Mouse (Mus musculus) erythroblast, adult 5-6 weeks (primary cell): ENCODE measurements around the gene Spred2. TPM values are rescaled to one million over a fixed set of nuclear protein-coding genes. Genes with fewer than 3 reads are reported as not detected.

ENCODE experiments used
- ATAC-seq: replicated peaks from 2 replicates; pipeline ENCODE4 v1.8.0; 2016; ENCODE audit warnings: moderate number of reproducible peaks, mild to moderate bottlenecking, moderate TSS enrichment, inconsistent platforms; ENCODE audit not compliant: poor library complexity, low FRiP score, severe bottlenecking
- total RNA-seq, 2 experiments: library from RNA; stranded (forward) in 1 of 2; stranded (reverse) in 1 of 2; fragments of 150-400 nt in 1 of 2; fragments of 200-764, 138-1000 nt in 1 of 2; gene quantifications; 2 replicates each; pipeline versions ENCODE4 v1.2.3 to v1.2.4; 2015 to 2017; ENCODE audit warnings: low replicate concordance in 2 of 2

The Spred2 gene
- total RNA-seq, 2 experiments from 2014 or later, result 2.1 to 4.4 TPM

- ATAC-seq, result no peak
Measured at GRCm38 (mm10) chr11:19949725-19950124, 25.6 kb downstream of the Spred2 start.

GRCm38 (mm10) chr11:19950169-19950568, 26.0 kb downstream of the Spred2 start:
- no peak for ATAC-seq

DNA sequence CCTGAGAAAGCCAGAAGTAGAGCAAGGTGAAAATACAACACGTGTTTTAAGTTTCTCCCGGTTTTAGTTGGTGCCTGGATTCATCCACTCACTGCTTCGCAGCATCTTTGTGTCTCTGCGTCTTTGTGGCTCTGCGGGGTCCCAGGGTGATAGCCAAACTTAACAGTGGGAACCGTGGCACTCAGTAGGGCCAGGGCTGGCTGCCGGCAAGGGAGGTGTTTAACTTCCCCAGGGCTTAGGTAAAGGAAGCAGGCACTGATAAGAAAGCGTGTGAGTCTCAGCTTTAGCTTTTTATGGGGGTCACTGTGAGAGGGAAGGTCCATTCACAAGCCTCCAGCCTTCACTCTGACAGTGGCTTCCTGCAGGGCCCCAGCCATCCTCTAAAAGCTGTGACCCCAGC, 28.8 kb downstream of the Spred2 start:
- no peak for ATAC-seq

DNA sequence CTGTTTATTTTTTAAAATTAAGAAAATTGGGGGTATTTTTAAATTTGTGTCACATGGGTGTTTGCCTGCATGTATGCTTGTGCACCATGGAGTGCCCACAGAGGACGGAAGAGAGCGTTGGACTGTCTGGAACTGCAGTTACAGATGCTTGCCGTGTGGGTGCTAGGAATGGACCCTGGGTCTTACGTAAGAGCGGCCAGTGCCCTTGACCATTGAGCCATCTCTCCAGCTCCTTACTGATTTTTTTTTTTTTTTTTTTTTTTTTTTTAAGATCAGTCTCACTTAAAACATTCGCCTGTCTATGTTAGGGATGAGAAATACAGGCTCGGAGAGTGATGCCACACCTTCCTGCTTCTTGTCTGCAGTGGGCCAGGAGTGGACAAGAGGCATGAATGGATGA, 29.7 kb downstream of the Spred2 start:
- no peak for ATAC-seq

GRCm38 (mm10) chr11:19955069-19955468, 30.9 kb downstream of the Spred2 start:
- ATAC-seq, result no peak

- ATAC-seq, result no peak
Measured at GRCm38 (mm10) chr11:19955701-19956100, 31.5 kb downstream of the Spred2 start.

GRCm38 (mm10) chr11:19959006-19959405, 34.8 kb downstream of the Spred2 start:
- no peak for ATAC-seq

DNA sequence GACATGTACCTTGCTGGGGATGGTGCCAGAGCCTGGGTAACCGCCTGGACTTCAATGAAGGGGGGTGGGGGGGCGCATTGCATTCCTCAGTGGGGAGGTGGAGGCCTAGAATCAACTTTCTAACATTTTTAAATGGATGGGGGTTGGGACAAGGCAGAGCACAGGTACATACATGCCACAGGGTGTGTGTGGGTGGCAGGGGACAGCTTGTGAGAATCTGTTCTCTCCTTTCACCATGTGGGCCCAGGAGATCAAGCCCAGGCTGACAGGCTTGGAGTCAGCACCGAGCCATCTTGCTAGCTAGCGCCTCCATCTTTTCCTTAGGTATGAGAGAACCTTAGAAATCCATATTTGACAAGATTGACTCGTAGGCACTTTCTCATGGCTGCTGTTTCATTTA, 35.7 kb downstream of the Spred2 start:
- ATAC-seq, result no peak

GRCm38 (mm10) chr11:19960541-19960940, 36.4 kb downstream of the Spred2 start:
- no peak for ATAC-seq

GRCm38 (mm10) chr11:19961088-19961487, 36.9 kb downstream of the Spred2 start:
- ATAC-seq, result no peak

GRCm38 (mm10) chr11:19961766-19962365, 37.7 kb downstream of the Spred2 start:
- ATAC-seq, result no peak

- ATAC-seq, result 0 out of 2 replicates have a peak, but pooled peaks have one; percentile 34
Measured at GRCm38 (mm10) chr11:19962796-19963195, 38.6 kb downstream of the Spred2 start.

DNA sequence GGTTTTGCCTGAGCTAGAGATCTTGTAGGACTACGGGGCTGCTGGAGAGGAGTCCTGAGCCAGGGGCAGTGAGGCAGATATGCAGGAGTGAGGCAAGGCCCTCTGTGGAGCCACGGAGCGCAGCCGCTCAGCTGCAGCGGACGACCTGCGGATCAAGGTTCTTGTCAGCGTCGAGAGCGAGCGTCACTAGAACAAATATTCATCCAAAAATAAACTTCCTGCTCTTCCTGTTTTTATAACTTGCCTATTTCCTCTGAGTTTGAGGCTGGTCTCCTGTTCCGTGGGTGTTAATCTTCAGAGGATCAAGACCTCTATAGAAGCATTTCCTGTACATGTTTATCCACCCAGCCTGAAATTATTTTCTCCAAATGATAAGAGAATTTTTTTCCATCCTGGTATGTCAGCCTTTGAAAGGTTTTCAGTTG, 39.6 kb downstream of the Spred2 start:
- no peak for ATAC-seq

- no peak for ATAC-seq
Measured at GRCm38 (mm10) chr11:19964333-19964732, 40.2 kb downstream of the Spred2 start.

DNA sequence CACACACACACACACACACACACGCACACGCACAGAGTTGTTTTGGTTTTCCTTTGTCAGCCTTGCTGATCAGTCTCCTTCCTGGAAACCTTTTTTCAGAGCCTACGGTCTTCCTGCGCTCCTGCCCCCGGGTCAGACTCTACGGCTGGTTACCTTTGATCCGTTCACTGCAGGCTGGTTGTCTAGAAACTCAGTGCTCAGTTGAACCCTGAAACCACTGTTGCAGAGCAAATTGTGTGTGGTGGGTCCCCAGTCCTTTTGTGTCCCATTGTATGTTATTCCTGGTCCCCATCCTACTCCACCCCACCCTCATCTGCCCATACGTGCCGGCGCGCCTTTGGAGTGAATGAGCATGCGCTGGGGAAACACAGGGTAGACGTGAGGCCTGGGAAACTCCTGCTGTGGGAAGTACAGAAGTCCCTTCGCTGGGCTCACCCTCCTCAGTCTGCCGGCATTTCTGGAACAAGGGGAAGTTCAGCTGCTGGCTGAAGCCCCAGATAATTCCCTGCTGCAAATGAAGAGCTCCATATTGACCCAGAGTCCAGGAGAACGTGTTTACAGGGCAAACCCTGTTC, 40.9 kb downstream of the Spred2 start:
- no peak for ATAC-seq

GRCm38 (mm10) chr11:19965664-19966063, 41.5 kb downstream of the Spred2 start:
- ATAC-seq, result no peak

DNA sequence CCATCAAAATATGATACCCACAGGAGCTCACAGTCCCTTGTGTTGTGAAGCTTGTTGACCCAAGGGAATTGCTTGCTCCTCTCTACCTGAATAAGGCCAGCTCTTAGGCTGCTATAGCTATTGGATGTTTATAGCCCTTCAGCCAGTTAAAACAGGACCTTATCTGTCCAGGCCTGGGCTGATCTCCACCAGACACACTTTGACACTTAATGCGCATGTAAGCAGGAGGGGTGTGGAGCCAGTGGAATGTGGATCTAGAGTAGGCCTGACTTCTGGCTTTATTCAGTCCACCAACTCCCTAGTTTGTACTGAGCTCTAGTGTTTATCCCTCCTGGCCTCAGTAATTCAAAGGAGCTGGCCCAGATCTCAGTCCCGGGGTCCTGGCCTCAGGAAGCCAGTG, 42.1 kb downstream of the Spred2 start:
- 0 out of 2 replicates have a peak, but pooled peaks have one; percentile 41 for ATAC-seq

- no peak for ATAC-seq
Measured at GRCm38 (mm10) chr11:19969584-19969983, 45.4 kb downstream of the Spred2 start.

GRCm38 (mm10) chr11:19971954-19972750, 48.0 kb downstream of the Spred2 start:
- no peak for ATAC-seq

- ATAC-seq, result no peak
Measured at GRCm38 (mm10) chr11:19973032-19973790, 49.0 kb downstream of the Spred2 start.
